Mouse (Mus musculus) neutrophil, adult 5-6 weeks (primary cell): ENCODE results near the gene Dcdc2c. TPM values are rescaled to one million over a fixed set of nuclear protein-coding genes. Genes with fewer than 3 reads are reported as not detected.

Source experiments
- ATAC-seq: fragments of 151-379, 151-347 bp; 2 replicates; pipeline ENCODE4 v1.8.0; 2017; ENCODE audit warnings: mild to moderate bottlenecking, moderate TSS enrichment; ENCODE audit not compliant: insufficient number of reproducible peaks, poor library complexity, low FRiP score, severe bottlenecking; ENCODE audit errors: extremely low read depth
- total RNA-seq: library from RNA; stranded (forward); fragments of 200-1000 nt; gene quantifications from 2 replicates; pipeline ENCODE4 v1.2.3, GENCODE M21; 2017

The Dcdc2c gene
- total RNA-seq: 0.58 and 0.98 TPM in 2 replicates

DNA sequence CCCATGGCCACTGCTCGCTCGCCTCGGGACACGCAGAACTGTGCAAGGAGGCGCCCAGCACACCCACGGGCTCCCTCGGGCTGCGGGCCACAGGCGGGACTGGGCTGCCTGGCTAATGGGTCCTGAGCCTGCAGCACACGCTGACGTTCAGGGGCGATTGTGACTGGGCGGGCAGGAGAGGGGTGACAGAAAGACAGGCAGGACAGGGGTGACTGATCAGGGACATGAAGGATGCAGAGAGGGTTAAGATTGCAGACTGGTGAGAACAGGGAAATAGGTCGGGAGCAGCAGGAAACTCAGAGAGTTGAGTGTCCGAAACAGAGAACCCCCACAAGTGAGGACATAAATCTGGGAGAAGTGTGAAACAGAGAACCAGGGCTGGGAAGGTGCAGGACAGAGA is at the start of gene Dcdc2c:
TSS of gene Dcdc2c (minus strand) at position 101 of the 400 bp plus-strand sequence.
- ATAC-seq: no peak

GRCm38 (mm10) chr12:28598526-28598991 is 46.4 kb upstream of the Dcdc2c start:
- no peak for ATAC-seq

DNA sequence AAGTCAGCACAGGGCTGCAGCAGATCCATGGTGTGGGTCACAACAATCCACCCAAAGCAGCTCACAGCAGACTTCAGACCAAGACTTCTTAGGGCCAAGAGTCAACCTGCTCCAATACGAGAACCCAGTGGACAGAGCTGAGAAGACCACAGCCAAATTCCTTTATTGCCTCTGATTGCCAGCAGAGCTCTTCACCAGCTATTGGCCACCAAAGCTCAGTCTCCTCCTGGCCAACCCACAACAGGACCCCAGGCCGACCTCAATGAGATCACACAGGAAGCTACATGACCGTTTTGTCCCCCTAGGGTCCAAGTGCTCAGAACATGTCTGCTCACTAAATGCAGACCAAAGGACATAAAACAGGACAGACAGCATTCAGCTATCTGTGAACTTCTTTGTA is 45.9 kb upstream of the Dcdc2c start:
- no peak for ATAC-seq

DNA sequence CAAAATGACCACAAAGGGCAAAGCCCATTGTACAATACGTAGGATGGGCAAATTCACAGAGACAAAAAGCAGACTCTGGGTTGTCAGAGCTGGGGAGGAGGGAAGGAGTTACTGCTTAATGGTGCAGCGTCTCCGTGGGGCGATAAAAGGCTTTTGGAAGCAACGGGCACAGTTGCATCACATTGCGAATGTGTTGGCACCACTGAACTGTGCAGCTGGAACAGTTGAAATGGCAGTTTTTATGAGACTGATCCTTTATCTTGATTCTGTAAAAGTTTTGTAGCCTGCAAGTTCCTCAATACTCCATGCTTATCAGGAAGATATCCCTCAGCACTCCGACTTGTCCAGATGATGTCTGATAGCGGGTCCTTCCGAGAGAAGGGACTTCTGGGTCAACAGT is 45.5 kb upstream of the Dcdc2c start:
- no peak for ATAC-seq

GRCm38 (mm10) chr12:28596851-28597250 is 44.7 kb upstream of the Dcdc2c start:
- ATAC-seq: no peak

GRCm38 (mm10) chr12:28590428-28590827 is 38.2 kb upstream of the Dcdc2c start:
- ATAC-seq: no peak

GRCm38 (mm10) chr12:28589090-28589868 is 37.1 kb upstream of the Dcdc2c start:
- peak; percentile 25; the same call in 1 of the 2 replicates for ATAC-seq

GRCm38 (mm10) chr12:28587949-28588348 is 35.8 kb upstream of the Dcdc2c start:
- no peak for ATAC-seq

DNA sequence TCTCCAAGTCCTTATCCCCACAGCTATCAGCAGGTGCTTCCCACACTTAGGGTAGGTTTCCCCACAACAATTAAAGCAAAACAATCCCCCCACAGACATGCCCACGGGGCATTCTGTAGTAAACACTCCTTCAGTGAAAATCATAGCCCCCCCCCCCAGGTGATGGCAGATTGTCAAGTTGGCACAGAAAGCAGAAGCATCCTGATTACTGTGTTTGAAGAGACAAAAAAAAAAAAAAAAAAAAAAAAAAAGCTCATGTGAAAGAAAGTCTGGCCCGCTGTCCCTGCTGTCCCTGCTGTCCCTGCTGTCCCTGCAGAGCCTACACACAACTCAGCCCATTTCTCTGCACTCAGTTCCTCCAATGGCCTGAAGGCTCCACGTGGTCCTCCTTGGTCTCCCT is 31.8 kb upstream of the Dcdc2c start:
- no peak for ATAC-seq

- ATAC-seq: no peak
Observed at GRCm38 (mm10) chr12:28582423-28582822, 30.2 kb upstream of the Dcdc2c start, which contains the start of gene Allc. TSS of gene Allc (minus strand) at chr12:28582523.

GRCm38 (mm10) chr12:28579132-28579531 is 26.9 kb upstream of the Dcdc2c start:
- no peak for ATAC-seq

DNA sequence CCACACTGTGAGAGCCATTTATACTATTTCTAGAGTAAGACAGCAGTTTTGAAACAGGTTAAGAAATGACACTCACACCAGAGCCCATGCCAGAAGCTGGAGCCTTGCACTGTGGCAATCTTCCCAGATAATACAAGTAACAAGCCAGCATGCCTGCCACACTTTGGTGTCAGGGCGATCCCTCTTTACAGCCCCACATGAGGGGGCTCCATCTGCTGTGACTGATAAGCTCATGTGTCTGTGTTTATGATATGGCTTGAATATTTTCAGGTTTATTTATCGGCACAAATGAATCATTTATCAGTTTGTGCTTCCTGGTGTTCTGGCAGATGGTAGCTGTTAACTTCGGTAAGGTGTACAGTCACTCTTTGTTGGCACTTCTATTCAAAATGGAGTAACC is 25.9 kb upstream of the Dcdc2c start:
- no peak for ATAC-seq

- ATAC-seq: no peak
Observed at GRCm38 (mm10) chr12:28575366-28576070, 23.3 kb upstream of the Dcdc2c start.

DNA sequence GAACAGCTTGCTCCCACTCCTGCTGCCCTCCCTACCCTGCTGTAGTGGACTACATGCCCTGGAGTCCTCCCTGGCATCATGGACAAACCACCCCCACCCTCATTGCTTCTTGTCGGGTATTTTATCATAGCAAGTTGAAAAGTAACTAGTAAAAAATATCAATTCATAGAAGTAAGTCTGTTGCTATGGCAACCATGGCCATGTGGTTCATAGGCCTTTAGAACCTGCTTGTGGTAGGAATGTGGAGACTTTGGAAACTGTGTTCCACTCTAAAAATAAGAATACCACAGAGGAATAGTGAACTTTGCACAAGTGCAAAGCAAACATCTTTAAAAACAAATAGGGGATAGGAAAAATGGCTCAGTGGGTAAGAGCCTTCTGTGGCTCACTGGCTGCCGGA is 20.0 kb upstream of the Dcdc2c start:
- ATAC-seq: no peak

DNA sequence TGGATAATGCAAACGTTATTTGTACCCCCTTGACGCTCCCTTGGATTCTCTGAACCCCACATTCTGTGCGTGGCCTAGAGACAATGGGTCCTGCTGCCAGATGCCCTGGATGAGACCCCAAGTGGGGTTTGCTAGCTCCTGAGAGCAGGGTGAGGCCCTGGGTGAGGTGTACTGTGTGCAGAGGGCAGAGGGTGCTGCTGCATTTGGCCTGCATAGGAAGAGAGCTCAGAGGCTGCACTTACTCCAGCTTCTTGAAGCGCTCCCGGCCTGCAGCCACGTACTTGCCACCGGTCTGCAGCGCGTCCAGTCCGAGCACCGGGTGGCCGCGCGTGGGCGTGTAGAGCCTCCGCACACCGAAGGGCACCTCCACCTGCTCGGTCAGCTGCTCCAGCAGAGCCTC is 424 bp downstream of the Dcdc2c start:
- no peak for ATAC-seq

DNA sequence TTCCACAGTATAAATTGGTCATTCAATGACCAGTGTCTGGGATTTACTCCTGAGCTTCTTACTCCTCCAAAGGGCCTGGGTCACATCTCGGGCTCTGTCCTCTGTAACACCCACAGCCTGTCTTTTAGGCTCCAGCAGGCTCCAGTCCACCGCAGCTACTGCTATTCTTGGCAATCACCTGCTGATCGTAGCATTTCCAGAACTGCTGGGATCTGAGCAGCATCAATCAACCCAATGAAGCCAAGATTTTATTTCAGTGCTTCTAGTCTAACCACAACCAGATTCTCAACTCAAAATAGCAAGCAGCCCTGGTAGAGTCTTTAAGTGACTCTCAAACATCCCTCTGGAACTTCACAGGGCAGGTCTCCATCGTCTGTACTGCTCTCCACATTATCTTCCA is 3.3 kb downstream of the Dcdc2c start:
- no peak for ATAC-seq

DNA sequence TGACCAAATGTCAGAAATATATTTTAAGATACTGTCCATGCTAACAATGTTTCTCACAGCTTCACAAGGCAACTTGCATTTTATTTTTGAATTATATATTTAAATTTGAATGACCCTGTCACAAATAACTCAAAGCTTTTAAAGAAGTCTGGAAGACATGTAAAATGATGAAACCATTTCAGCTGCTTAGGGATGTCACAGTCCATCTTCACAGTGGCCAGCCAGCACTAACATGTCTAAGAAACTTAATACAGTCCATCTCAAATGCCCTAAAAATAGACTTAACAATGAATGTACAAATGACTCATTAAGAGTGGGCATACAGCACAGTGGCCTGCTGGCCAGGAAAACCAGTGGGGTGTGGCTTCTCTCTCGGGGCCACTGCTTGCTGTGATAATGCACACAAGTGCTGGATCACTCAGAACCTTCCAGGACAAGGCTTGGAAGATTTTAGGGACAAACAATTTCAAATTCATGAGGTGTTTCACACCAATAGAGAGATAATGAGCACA is 37.9 kb downstream of the Dcdc2c start:
- ATAC-seq: no peak

GRCm38 (mm10) chr12:28509699-28510280 is 42.4 kb downstream of the Dcdc2c start:
- no peak for ATAC-seq

- ATAC-seq: no peak
Observed at GRCm38 (mm10) chr12:28494289-28494688, 57.9 kb downstream of the Dcdc2c start.
